Mouse (Mus musculus) right cerebral cortex, postnatal 36 days (tissue): ENCODE data around the gene Atp5g2.
A peak's percentile ranks its signal among the peaks of the same experiment; 100 is the strongest.
"Not testable (repeated sequence)": the region's sequence is repeated elsewhere in the genome, so short reads cannot be mapped to it uniquely, and the experiment has no call there.

Source experiments
- DNase-seq, 2 experiments: peaks; one replicate each; pipeline ENCODE4 v3.0.0; 2022; ENCODE audit warnings: low spot score in 2 of 2, mixed read lengths in 1 of 2

The Atp5g2 gene

GRCm38 (mm10) chr15:102669571-102669970, 2.6 kb downstream of the Atp5g2 start:
- no peak for DNase-seq

GRCm38 (mm10) chr15:102665494-102665893, 6.7 kb downstream of the Atp5g2 start:
- DNase-seq = no peak

DNA sequence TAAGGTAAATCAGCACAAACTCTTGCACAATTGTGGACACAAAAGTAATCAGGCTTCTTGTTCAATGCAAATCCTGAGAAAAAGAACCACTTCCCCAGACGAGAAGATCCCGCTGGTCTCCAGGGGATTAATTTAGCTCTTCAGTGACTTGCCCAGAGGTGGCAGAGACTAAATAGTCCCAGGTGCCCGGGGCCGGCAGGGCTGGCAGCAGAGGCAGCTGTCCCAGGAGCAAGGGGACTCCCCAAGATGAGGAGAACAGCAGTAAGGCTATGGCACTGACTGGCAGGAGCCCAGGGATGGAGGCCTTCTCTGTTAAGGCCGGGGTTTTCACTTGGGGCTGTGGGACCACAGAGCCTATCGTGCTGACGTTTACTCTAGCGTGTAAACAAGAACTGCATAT, 8.3 kb downstream of the Atp5g2 start:
- DNase-seq = no peak

- not testable (repeated sequence) for DNase-seq
Measured at GRCm38 (mm10) chr15:102662601-102663000, 9.6 kb downstream of the Atp5g2 start.

DNA sequence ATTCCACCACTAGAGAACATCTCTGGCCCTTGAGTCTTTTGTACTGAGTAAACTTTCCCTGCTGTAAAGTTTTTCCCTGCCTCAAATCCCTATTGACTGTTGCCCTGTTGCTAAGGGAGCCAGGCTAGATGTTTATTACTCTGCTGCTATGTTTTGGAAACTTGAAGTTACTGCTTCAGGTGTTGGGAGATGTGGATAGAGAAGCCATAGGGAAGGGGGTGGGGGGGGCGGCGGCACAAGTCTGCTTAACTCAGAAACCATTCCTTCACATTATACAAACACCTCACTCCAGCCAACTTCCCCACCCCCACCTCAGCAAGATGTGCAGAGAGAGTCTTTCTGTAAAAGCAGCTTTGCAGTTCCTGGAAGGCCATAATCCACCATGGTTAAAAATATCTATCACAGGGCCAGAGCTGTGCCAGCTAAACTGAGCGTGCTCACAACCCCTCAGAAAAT, 14.2 kb downstream of the Atp5g2 start:
- peak; percentile 14 to 40 for DNase-seq

GRCm38 (mm10) chr15:102656658-102657057, 15.5 kb downstream of the Atp5g2 start:
- no peak for DNase-seq

- not testable (repeated sequence) for DNase-seq
Measured at GRCm38 (mm10) chr15:102651928-102652660, 20.1 kb downstream of the Atp5g2 start.

DNA sequence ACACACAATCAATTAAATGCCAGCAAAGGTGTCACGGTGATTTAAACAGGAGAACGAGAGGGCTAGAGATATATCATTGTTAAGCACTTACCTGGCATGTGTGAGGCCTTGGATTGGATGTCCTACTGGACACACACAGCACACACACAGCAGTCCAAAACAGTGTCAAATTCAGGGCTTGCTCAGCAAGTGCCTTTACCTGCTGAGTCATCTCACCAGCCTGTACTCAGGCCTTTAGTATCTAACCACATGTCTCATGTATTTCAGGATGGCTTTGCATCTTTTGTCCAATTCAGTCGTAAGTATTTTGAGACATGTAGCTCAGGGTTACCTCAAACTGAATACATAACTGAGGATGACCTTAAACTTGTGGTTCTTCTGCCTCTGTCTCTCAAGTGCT, 21.0 kb downstream of the Atp5g2 start:
- DNase-seq = no peak

GRCm38 (mm10) chr15:102635817-102636216, 36.3 kb downstream of the Atp5g2 start:
- peak; percentile 62 to 63 for DNase-seq

DNA sequence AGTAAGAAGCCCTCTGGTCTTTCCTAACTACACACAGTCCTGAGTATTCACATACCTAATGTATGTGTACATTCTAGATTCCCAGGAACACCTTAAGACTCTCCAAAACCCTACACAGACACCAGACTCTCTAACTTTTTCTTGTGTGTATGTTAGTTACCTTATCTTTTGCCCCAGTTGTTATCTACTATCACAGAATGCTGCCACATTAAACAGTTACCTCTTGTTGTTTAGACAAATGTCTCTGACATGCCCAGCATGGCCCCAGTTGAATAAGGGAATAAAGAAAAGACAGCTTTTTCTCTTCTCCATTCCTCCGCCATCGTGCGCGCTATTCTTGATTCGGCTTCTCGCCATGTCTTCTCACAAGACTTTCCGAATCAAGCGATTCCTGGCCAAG, 37.5 kb downstream of the Atp5g2 start:
- DNase-seq = no peak

DNA sequence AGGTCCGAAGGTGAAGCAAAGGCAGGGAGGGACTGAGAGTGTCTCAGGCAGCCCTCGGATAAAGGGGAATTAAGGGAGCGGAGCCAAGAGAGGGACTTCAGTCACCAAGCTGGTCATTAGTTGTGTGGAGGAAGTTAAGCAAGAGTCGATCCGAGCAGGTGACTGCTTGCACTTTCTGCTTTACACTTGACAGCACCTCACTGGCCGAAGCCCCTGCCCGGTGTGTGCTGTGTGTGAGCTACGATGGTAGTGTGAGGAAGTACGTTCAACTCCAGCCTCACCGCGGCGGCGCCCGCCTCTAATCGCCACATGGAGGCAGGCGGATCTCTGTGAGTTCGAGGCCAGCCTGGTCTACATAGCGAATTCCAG, 46.5 kb downstream of the Atp5g2 start:
- no peak for DNase-seq

- peak; percentile 97 for DNase-seq
Measured at GRCm38 (mm10) chr15:102624970-102625686, 47.0 kb downstream of the Atp5g2 start, which contains the start of the genes Gm28047 and Atf7. Gene Gm28047 (minus strand): TSS chr15:102625067. Gene Atf7 (minus strand): TSS chr15:102625464.

DNA sequence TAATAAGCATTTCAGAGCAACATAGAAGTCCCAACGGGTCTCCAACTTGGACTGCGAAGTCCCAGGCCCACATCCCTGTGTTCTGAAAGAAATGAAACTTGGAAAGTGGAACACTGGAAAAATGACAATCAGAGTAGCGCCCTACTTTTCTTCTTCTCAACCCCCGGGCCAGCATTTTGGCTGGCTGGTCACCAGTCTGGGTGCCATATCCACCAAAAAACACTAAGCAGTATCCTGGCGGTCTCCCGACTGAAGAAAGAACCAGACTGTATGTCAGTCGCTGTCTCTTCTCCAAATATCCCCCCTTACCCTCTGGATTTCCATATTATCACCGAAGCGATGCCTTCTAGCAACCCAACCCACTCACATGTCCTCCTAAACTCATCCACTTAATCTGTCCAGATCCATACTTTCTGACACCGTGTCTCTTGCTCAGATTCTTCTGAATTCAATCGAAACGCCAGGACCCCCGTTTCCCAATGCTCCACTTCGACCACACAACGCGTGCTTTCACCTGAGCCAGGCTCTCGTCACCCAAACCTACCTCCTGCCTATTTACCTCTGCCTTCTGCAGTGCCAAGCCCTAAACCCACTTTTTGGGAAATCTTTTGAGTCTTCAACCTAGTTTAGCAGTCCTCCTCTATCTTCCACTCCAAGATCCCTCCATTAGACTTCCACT, 47.7 kb downstream of the Atp5g2 start:
- no peak for DNase-seq

DNA sequence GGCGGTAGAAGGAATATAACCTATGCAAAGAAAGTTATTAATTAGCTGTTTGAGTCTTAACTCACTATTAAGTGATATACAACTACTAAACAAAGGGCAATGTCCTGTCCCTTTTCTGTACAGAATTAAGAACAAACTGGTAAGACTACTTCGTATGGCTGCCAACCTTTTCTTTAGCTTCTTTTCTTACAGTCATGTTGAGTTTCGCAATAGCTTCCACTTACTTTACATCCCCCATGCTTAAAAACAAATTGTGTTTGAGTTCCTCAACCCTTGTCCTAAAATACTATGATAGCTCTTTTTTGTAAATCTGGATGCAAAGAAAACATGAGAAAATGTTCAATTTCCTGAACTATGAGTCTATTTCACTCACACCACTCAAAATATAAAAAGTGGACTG, 49.0 kb downstream of the Atp5g2 start:
- DNase-seq = no peak

GRCm38 (mm10) chr15:102622536-102622935, 49.6 kb downstream of the Atp5g2 start:
- no peak for DNase-seq

GRCm38 (mm10) chr15:102620765-102621164, 51.4 kb downstream of the Atp5g2 start:
- no peak for DNase-seq

- no peak for DNase-seq
Measured at GRCm38 (mm10) chr15:102619486-102619885, 52.7 kb downstream of the Atp5g2 start.

DNA sequence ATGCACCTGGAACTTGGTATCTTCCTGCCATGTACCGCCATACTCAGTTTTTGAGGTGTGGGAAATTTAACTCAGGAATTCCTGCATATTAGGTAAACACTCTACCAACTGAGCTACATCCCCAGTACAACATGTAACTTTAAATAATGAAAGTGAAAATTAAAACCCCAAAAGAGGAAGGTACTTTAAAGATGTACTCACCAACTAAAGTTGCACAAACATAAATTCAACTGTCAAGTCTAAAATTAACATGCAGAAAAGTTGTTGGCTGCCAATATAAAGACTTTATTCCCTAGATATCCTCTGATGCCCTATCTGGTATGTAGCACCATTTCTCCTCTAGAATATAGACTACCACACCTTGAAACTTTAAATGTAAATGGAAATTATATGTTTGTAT, 54.5 kb downstream of the Atp5g2 start:
- no peak for DNase-seq

DNA sequence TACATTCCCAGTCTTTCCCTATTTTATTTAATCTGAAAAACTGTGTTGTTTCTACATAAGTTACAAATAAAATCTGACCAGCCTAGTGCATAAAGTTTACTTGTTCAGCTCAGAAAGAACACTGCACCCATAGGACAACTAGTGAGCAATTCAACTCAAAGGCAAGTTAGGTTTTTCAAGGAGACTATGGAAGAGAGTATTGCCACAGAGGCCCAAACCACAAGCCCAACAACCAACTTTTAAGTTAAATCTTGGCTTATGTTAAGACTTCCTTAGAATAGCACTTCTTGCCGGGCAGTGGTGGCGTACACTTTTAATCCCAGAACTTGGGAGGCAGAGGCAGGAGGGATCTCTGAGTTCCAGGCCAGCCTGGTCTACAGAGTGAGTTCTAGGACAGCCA, 56.0 kb downstream of the Atp5g2 start:
- no peak for DNase-seq

DNA sequence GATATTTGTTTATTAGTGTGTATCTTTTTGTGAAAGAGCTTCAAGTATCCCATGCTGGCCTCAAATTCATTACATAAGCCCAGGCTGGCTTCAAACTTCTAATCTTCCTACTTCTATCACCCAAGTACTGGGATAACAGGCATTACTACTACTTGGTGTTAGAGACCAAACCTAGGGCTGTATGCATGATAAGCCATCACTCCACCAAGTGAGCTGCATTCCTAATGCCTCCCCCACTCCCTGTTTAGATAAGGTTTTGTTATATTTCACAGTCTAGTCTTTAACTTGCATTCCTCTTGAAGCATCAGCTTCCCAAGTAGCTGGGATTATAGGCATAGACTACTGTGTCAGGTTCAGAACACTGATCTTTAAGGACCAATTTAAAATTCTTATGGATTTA, 57.9 kb downstream of the Atp5g2 start:
- no peak for DNase-seq

GRCm38 (mm10) chr15:102612966-102613365, 59.2 kb downstream of the Atp5g2 start:
- DNase-seq = no peak
